Mouse (Mus musculus): Measurements from ENCODE around the gene Nlrp5.
"Not testable (repeated sequence)": the region's sequence is repeated elsewhere in the genome, so short reads cannot be mapped to it uniquely, and the experiment has no call there.

The Nlrp5 gene

DNA sequence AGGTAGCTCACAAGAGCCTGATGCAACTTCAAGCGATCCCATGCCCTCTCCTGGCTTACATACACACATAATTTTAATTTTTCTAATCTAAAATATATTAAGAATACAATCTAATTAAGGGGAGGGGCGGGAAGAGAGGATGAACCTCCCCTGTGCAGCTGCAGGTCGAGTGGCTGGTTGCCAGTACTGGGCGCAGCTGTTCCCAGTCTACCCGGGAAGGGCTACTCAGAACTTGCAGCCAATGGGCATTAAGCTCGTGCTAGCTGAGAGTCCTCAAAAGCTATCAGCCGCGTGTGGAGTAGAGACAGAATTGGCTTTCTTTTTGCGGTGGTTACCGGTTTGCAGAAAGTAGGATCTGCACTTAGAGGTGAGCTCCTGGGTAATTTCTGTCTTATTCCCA, at the start of gene Nlrp5:
Gene Nlrp5, plus strand, starts transcription at position 301 of the 400 bp plus-strand sequence.
- DNase-seq (ENCODE audit: low read depth), result no peak

DNA sequence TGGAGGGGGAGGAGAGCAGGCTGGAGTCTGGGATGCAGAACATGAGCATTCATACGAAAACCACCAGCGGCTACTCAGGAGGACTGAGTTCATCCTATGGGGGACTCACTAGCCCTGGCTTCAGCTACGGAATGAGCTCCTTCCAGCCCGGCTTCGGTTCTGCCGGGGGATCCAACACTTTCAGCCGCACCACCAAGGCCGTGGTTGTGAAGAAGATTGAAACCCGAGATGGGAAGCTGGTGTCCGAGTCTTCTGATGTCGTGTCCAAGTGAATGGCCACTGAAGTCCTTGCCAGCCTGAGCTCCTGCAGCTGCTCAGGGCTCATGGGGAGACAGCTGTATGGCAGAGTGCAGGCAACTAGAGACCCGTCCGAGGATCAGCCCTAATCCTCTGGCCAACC, 27.4 kb upstream of the Nlrp5 start:
- not testable (repeated sequence) for DNase-seq (ENCODE audit: low read depth)

DNA sequence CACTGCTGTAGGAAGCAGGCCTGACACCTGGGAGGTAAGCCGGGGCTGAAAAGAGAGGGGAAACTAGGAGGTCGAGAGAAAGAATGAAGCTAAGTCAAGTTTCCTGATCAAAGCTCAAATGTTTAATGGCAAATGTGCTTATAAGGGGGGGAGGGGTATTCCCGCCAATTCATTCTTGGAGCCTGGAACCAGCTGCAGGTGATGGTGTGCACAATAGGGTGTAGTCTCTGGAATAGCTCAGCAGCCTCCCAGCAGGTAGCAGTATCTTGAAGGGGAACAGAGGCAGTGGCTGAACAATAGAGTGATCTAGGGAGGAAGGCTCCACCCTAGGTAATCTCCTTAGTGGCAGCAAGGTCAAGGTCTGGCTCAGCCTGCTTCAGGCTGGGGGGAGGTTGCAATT, 84.5 kb downstream of the Nlrp5 start:
- not testable (repeated sequence) for DNase-seq (ENCODE audit: low read depth)

DNA sequence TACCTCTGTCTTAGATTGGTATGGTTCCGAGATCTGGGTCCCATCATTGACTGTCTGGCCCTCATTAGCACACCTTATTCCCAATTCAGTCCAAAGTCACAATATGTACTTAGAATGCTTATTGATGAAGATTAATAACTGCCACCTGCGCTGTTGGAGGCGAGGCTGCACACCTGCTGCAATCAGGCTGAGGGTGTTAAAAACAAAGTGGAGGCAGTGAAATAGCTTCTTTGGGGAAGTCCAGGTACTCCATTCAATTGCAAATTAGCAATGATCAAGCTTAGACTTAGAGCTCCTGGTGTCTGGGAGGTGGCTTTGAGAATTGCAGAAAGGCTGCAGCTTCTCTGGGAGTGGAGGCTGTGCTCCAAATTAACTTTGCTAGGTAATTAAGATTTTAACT, 85.1 kb downstream of the Nlrp5 start:
- not testable (repeated sequence) for DNase-seq (ENCODE audit: low read depth)

DNA sequence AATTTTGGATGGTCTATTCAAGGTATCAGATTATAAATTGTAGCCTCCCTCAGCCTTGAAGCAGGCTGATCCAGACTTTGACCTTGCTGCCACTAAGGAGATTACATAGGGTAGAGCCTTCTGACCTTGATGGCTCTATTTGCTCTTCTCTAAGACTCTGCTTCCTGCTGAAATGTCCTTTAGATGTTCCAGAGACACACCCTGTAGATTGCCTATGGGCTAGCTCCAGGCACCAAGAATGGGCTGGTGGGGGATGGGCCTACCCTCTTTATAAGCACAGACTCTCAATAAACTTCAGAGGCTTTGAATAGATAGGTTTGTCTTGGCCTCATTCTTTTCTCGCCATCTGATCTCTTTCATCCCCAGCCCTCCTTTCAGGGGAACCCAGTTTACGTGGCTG, 87.2 kb downstream of the Nlrp5 start:
- DNase-seq (ENCODE audit: low read depth), result not testable (repeated sequence)

All from NIH3T3 (cell line).